Mouse (Mus musculus) retina, embryonic 14.5 days (tissue): ENCODE results near the gene 4930558K02Rik.

Experiments used
- DNase-seq: peaks from one replicate; pipeline ENCODE4 v3.0.0-alpha.2; 2015; ENCODE audit warnings: low spot score

The 4930558K02Rik gene

DNA sequence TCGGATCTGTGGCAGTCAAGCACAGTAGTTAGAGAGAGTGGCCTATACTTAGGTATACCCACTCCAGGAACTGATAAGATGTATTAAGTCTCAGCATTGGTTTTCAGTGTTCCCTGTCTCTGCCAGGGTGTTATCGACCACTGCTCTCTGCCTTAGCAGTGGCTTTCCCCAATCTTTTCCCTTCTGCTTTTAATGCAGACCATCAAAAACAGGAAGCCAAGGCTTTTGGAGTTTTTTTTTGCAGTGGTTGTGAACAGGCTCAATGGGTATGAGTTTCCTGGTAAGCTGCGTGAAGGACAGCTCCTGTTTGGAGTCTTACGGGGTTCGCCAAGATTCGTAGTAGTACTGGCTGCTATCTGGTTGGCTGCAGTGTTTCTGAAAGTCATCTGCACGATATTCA lies 13.0 kb upstream of the 4930558K02Rik start:
- DNase-seq, result no peak

DNA sequence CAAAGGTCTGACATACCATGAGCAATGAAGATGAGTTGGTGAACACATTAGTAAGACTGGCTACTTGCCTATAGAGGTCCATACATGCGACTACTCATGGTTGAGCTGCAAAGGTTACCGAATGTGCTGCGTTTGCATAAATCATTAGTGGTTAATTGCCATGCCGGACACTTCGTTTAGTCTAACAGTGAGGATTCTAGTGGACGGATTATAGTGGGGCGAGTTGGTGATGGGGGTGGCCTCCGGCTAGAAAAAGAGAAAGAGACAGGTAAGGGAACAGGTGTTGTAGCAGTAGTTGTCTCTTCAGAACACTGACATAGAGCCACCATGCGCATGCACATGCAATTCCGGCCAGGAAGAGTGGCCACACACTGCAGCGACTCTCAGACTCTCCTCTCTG lies 12.4 kb upstream of the 4930558K02Rik start:
- DNase-seq, result no peak

DNA sequence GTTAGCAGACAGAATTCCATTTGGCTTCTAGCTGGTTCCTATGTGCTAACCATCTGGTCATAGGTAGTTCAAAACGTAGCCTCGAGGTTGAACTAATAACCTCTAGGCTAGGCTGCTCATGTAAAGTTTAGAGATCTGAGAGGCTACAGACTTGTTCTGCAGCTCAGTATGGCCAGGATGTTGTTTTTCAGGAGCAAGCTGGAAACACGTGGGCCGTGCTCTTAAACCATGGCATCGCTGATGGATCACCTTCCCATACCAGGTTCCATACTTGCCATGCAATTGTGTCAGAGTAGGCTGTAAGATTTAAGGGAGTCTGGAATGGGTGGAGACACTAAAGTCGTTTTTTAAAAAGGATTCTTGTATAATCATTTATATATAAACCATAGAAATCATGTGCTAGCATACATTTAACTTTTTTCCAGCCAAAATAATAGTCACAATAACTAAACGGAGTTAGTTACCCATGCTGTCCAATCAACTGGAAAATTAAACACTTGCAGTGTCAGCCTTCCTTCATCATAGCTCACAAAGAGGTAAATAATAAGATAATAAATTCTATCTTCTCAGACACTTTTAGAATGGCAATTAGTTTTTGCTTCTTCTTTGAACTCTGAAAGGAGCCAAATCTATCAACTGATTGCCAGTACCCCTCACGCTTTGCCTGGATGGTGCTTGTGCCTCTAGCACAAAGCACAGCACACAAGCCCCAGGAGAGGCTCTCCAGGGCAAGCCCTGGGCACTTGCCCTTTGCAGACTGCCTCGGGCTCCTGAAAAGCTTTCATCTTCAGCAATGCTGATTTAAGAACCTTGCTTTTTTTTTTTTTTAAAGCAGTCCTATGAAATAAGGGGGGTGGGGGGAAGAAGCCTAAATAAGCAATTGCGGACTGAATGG lies 11.5 kb upstream of the 4930558K02Rik start:
- DNase-seq, result no peak

DNA sequence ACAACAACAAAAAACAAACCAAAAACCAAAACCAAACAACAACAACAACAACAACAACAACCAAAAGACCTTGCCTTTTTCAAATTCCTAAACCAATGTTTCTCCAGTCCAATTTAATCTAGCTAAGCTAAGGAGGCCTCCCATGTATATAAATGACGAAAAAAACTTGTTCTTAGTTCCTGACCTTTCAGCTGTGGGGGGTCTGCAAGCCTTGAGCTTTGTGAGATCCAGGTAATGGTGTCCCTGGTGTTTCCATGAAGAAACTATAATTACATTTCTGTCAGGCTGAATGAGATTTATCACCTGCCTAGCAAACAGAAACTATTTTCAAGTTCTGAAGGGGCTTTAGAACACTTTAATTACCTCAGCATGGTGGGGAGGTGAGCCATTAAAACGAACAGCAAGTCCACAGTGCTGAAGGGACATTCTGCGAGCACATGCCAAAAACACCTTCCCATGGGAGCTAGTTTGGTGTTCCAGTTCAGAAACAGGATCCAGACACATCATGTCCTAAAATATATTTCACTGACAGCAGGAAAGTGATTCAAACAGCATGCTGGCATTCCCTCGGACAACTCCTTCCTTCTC lies 4.6 kb upstream of the 4930558K02Rik start:
- no peak for DNase-seq

DNA sequence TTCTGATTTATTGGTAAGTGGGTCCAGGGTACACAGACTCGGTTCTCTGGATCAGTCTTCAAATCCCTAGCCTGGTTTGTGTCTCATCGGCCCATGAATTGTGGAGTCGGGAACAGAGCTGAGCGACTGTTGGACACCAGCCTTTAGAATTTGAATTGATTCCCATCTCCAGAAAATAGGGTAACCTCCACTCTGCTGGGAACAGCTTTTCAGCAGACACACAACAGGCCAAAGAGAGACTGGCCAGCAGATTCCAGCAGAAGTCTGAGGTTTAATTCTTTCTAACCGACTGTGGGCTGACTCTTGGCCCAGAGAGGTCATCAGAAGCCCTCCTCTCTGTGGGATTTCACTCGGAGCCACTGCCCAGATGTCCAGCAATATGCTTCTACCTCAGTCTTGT lies 4.0 kb upstream of the 4930558K02Rik start:
- no peak for DNase-seq

DNA sequence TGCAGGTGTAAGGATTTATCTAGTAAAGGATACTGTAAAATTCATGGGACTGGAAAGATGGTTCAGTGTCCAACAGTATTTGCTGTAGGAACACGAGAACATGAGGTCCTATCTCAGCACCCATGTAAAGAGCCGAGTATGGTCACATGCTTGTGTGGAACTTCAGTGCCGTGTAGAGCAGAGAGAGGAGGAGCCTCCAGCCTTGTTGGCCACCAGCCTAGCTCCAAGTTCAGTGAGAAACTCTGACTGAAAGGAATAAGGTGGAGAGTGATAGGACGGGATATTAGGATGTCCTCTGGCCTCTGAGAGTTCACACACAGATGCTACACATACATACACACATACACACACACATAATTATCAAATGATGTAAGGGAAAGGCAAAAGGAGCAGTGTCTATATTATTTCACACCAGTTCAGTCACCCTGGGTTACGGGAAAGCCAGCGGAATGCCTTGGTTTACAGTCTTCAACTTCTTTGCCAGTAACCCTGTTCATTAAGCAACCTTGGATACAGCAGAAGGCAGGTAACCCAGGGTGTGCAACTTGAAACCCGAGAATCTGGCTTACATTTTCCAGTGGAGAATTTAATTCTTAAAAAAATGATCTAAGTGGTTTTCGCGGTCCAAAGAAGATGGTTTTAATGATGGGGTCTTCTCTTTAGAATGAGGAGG lies 1.3 kb upstream of the 4930558K02Rik start:
- no peak for DNase-seq

DNA sequence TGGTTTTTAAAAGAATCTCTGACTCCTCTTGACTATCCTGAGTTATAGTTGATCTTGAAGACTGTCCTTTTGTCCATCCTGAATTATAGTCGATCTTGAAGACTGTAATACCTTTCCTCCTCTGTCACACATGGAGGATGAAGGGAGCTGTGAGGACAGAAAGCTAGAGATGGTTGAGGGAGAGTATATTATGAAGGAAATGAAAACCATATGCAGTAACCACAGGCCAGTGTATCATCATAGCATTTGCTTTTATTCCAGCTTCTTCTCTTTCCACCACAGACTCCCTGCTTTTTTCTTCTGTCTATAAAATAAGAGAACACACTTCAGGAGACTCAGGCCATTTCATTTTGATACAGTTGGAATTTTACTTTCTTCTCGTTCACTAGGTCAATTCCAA lies 610 bp upstream of the 4930558K02Rik start:
- DNase-seq, result no peak

DNA sequence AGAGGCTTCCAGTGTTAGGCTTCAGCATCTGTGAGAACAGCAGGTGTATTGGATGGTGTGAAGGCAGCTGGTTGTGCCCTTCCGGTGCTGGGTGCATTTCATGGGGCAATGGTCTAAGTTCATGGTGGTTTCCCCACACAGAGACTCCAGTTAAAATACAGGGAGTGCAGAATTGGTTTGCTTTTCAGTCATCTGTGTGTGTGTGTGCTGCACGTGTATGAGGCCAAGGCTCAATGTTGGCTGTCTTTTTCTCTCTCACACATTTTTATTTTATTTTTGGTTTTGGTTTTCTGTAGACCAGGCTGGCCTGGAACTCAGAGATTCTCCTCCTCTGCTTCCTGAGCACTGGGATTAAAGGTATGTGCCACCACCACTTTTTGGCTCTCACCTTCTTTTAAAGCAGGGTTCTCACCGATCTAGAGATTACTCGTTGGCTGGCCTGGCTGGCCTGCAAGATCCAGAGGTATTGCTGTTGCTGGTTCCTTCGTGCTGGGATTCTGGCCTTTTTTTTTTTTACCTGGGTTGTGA lies 1.2 kb downstream of the 4930558K02Rik start:
- no peak for DNase-seq

DNA sequence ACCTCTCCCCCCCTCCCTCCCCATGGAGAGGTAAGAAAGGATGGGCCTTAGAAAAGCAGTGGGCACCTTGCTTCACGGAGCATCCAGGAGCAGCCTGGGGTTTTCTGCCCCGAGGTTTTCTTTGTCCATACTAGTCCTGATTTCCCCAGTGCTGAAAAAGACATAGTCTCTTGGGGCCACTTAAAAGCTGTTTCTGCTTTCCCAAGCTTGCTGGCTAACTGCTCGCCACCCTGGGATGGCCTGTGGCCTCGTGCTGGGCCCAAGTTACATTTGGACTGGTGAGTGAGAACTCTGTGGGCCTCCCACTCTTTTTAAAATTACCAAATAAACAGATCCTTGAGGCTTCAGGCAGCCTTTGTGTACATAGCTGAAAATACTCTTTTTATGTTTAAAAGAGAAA lies 2.1 kb downstream of the 4930558K02Rik start:
- no peak for DNase-seq

DNA sequence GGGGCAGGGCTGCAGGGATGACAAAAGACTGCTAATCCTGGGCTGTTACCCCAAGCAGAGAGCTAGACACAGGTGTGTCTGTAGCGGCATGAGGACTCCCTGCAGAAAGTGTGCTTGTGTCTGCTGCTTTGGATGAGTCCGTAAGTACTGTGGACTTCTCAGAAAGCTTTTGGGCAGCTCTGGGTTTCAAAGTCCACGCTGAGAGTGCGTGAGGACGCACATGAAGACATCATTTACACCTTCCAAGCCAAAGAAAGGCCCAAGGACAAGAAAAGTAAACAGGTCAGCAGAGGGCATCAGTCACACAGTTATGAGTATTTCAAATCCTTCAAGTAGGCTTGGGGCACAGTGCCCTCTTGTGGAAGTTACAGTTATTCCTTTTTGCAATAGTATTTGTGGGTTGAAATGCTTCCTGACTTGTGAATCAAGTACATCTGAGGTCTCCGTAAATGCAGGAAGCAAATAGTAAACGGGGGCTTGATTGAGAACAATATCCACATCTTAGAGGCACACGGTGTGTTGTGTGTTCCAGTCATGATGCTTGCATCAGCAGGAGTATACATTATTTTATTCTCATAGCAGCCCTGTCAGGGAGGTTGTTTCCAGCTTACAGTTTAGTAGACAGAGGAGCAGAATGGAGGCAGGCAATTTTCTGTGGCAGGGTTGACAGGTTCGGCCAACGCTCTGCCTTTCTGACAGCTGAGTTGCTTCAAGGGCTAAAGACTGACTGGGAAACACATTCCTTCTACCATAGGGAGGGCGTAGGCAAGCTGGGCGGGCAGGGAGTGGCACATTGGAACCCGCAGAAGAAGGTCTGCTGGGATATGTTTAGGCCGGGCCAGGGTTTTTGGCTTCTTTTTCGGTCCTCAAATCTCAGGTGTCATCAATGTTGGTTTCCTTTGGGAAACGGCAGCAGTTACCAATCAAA lies 2.9 kb downstream of the 4930558K02Rik start:
- DNase-seq, result peak; percentile 91

DNA sequence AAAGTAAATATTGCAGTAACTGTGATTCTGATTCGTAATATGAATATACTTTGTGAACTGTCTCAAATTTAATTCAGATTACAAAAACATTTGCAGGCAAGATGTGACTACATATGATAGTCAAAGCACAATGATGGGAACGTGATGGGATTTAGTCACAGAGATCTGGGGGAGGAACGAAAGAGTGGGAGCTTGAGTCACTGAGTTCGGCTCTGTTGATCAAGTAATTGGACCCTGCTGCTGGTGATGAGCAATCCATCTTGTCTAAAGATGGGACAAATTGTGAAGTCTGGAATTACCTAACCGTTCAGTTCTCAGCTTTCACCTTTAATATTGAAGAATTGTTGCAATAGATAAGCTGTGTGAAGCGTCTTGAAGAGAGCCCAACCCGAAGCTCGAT lies 7.2 kb downstream of the 4930558K02Rik start:
- DNase-seq, result no peak

DNA sequence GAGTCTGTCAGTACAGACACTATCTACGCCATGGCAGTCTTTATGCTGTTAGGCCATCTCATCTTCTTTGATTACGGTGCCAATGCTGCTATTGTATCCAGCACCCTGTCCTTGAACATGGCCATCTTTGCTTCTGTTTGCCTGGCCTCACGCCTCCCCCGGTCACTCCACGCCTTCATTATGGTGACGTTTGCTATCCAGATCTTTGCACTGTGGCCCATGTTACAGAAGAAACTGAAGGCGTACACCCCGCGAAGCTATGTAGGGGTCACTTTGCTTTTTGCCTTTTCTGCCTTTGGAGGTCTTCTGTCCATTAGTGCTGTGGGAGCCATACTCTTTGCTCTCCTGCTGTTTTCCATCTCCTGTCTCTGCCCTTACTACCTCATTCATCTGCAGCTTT lies 8.6 kb downstream of the 4930558K02Rik start:
- no peak for DNase-seq

DNA sequence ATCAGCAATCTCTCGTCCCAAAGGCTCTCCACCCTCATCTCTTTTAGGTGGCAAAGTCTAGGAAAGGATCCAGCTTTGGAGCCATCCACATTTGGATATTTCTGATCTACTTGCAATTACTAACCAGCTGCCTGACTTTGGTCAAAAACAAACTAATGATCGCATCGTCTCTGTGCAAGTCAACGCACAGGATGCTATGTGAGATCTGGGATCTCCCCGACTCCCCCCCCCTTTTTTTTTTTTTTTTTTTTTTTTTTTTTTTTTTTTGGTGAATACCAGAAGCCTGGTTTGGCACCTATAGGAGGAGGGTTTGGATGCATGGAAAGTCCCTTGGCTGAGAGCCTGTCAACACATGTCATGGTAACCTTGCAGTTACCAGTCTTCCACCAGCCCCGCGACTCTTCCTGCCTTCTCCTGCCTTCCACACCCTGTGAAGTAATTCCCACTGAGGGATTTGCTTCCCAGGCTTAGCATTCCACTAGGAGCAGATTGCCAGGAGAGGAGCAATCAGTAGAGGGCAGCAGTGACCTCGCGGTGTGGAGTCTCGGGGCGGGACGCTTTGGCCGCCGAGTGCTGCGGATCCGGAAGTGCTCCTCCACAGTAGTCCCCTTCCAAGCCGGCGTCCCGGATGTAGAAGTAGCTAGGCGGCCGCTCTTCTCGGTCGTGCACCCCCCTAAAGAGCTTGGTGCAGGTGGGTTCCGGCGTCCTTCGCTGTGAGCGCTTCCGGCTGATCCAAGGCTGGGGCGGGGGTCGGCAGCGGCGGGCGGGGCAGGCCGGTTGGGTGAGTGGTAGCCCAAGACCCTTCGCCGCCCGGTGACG lies 10.6 kb downstream of the 4930558K02Rik start, which contains the start of gene Pigc:
TSS of gene Pigc (plus strand) at position 598 of the 819 bp plus-strand sequence.
- DNase-seq, result peak; percentile 97

DNA sequence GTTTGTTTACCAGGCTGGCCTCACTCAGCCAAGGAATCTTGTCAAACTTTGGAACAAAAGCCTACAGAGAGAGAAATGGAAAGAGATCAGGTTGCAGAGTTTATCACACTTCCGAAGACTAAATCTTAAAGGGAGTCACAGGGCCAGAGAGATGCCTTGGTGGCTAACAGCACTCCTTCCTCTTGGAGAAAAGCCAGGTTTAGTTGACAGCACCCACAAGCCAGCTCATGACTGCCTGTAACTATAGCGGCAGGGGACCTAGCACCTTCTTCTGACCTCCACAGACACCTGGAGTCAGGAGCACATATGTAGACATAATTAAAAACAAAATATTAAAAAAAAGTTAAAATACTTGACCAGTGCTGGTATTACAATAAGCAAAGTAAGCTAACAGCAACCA lies 11.5 kb downstream of the 4930558K02Rik start:
- no peak for DNase-seq

DNA sequence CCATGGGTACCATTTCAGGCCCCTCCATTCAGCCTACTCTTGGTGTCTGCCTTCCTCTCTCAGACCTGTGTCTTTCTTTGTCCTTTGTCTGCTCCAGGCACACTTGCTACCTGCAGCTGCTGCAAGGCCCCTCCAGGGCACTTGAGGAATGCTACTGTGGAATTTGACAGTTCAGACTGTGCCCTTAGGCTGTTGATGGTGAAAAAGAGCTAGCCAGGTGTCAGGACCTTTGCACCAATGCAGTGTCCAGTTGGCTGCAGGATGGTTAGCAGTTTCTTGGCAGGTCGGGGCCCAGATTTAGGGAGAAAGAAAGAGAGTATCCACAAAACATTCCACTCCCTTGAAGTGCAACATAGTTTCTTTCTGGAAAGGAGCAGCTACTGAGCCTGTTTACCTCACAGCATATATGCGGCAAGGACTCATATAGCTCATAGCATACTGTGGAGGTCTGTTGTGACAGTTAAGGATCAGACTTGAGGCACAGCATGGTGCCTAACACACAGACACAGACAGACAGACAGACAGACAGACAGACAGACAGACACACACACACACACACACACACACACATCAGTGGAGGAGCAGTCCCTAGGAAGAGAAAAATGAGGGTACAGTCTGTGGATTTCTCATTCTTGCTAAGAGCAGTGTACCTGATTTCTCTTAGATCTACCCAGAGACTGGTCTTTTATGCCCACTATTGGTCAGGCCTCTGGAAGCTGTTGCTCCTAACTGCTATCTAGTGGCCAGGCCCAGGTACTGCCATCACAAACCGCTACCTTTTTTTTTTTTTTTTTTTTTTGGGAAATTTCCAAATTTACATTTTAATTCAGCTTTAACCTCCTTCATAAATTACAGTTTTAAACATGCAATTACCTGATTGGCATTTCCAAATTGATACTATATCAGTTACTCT lies 16.7 kb downstream of the 4930558K02Rik start:
- peak; percentile 73 for DNase-seq

DNA sequence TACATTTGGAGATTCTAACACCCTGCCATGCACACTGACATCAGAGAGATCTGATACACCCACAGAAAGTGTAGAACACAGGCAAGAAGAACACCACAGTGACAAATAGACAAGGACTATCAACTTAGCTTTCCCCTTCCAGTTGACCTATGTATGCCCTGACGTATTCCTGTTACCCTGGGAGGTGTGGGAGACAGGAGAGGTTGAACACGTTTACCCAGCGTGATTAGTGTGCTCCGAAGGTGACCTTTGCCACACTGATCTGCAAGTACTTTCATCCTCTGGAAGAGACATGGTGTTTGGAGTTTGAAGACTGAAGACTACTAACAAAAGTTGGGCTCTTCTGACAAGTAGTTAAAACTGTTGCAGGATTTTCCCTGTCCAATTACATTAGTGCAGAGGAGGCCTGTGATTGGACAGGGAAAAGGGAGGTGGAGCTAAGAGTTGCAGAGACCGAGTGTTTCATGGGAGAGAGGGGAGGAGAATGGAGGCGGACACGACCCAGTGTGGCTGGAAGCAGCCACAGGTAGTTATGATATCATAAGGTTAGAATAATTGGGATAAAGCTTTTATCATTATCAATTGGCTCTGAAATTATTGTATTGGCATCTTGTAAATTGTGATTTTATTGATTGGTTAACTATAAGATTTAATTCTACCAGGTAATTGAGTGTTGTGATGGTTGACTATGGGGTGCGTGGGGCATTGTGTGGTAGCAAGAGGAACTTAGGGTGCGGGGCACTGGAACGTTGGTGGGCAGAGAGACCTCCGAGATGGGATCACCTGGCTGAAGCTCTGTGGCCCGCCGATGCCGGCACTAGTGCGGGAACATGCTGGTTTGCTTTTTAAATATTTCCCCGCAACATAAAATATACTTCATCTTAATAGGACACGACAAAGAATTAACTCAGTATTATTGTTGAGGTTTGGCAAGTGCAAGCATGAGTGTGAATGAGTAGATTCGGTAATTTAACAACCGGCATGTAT lies 21.2 kb downstream of the 4930558K02Rik start:
- no peak for DNase-seq

DNA sequence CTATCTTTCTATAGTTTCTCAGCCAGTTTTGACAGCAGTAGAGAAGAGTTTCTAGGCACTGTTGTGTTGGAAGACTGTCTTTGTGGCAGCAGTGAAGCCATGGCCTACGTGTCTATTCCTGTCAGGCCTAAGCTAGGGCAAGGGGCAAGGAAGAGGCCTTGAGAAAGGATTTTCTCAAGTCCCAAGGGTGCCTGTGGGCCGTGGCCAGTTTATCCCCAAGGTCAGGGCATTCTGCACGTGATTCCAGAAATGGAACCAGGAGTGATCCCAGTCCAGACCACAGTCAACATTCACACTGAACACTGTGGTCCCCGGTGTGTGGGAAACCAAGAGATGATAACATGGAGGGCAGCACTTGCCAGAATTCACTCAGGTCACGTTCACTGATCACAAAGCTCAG lies 23.6 kb downstream of the 4930558K02Rik start:
- DNase-seq, result no peak

DNA sequence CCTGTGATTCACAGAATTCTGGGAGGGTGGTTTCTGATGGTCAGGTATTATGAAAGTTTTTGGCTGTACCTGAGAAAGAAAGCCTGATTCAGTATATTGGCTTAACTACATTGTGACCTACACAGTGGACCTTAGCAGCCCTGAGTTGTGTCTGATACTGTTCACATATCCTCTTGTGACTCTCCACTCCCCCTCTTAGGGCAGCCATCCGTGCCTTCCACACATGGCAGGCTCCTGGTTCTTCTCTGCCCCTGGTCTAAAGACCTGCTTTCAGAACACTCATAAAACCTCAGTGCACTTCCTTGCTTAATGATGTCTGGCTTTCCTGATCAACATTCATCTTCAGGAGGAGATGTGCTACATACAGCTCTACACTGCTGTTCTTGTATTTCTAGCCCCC lies 26.8 kb downstream of the 4930558K02Rik start:
- DNase-seq, result no peak
